Mouse (Mus musculus) mesoderm, embryonic 11.5 days (tissue): ENCODE results near the gene Tanc2.
A peak's percentile ranks its signal among the peaks of the same experiment; 100 is the strongest.

Source experiments
- DNase-seq: peaks from one replicate; pipeline ENCODE4 v3.0.0-alpha.2; 2012; ENCODE audit warnings: low read depth, low spot score

The Tanc2 gene

DNA sequence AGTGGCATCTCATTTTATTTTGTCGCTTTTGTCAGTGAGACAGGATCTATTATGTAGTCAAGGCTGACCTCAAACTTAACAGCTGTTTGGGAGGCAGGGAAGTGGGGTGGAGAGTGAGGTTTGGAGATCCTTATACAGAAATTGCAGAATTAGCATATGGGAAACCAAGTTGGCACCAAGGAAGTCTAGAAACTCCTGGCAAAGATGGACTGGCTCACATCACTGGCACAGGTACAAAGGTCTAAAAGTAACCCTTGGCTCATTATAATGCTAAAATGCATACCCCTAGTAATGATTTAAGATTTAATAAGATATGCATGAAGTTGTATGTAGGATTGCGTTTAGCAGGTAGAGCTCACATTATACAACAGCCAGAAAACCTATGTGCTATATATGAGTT is 58.2 kb downstream of the Tanc2 start:
- no peak for DNase-seq

DNA sequence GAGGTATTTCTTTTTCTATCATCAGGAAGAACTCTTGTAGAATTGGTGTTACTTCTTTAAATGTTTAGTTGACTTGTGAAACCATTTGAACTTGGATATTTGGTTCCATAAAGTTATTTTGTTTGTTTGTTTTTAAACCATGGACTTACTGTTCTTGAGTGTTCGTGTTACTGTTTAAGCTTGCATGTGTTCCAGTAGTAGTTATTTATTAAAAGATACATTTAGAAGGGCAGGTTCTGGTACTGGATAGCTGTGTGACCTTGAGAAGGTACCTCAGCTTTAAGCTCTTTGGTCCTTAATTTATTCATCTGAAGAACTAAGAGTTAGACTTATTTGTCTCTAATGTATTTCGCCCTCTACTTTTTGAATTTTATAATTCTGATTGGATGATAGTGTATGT is 64.8 kb downstream of the Tanc2 start:
- no peak for DNase-seq

DNA sequence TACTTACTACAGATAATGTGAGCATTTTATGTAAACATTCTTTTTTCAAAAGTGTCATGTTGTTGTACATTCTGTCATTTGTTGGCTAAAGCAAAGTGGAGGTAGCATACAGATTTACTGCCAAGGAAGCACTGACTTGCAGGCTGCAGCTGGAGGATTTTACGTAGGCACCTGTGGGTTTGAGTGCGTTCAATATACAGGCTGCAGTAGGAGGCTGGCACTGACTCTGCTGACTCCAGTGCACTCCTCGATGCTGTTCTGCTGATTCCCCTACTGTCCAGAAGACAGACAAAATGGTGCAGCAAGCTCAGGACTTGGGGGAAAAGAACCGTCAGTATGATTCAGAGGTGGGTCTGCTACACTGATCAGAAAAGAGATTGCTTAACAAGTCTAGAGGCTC is 65.5 kb downstream of the Tanc2 start:
- DNase-seq, result no peak

- DNase-seq, result peak; percentile 3
Observed at GRCm38 (mm10) chr11:105667879-105668278, 78.1 kb downstream of the Tanc2 start.

GRCm38 (mm10) chr11:105678996-105679395 is 89.2 kb downstream of the Tanc2 start:
- no peak for DNase-seq

GRCm38 (mm10) chr11:105684747-105685146 is 95.0 kb downstream of the Tanc2 start:
- no peak for DNase-seq

DNA sequence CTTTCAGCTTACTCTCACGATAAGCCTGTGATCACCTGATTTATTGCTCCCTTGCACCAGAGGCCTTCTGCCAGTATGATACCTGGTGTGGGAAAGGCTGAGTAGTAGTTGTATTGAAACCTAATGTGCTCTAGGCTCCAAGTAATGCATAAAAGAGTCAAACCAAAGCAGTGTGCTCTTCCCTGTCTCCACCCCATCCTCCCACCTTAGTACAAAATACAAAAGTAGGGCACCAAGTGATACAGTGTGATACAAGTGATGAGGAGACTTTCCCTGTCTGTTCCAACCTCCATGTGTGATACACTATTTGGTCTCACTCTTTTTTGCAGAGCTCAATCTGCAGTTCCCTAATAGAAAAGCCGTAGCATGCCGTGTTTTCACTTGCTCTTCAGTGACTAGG is 110.7 kb downstream of the Tanc2 start:
- no peak for DNase-seq

GRCm38 (mm10) chr11:105719660-105720059 is 129.9 kb downstream of the Tanc2 start:
- DNase-seq, result no peak

GRCm38 (mm10) chr11:105731541-105731940 is 141.8 kb downstream of the Tanc2 start:
- DNase-seq, result peak; percentile 72

DNA sequence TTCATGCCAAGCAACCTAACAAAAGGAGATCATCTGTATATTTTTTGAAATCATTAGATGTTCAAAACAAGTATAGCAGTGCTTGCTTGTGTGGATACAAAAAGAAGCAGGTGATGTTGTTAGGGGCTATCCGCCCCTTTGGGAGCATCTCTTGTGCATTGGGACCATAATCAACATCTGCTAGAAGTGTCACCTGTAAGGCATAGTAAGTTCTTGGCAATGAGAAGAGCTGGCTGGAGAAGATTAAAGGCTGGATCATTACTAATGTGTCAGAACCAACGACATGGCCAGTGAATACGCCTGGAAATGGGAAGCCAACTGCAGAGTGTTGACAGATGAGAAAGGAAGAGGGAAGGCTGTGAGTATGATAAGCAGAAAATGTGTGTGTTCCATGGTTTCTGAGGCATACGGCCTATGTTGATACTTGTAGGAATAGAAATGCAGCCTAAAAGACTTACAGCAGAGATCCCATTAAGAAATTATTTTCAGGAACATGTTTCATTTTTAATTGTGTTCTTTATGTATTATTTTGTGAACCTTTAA is 142.3 kb downstream of the Tanc2 start:
- DNase-seq, result no peak

GRCm38 (mm10) chr11:105743171-105743570 is 153.4 kb downstream of the Tanc2 start:
- DNase-seq, result no peak

DNA sequence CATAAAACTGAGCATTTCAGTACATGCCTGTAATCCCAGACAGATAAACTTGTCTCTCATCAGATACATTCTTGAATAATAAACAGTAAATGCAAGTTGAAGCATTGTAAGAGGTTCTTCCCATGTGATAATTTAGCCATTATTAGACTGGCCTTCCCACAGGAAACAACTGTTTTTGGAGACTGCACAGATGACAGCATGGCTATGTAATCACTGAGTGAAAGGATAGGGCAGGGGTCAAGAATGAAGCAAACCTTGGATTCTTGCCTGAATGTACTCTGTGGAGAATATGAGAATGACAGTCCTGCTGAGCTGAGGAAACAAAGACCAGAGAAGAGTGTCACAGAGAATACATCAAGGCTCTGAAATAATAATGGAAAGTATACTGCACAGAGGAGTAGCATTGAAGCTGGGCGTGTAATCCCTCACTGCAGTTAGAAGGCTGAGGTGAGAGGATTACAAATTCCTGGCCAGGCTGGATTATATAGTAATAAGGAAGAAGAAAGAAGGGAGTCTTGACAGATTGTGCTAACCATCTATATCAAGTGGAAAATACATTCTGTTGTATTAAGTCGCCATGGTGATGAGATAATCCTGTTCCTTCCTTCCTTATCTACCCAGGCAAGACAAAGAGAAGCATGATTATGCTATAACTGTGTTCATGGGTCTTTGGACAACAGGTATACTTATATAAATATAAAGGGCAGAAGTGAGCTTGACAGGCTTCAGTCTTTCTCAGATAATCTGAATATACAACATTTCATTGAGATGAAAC is 159.7 kb downstream of the Tanc2 start:
- no peak for DNase-seq

DNA sequence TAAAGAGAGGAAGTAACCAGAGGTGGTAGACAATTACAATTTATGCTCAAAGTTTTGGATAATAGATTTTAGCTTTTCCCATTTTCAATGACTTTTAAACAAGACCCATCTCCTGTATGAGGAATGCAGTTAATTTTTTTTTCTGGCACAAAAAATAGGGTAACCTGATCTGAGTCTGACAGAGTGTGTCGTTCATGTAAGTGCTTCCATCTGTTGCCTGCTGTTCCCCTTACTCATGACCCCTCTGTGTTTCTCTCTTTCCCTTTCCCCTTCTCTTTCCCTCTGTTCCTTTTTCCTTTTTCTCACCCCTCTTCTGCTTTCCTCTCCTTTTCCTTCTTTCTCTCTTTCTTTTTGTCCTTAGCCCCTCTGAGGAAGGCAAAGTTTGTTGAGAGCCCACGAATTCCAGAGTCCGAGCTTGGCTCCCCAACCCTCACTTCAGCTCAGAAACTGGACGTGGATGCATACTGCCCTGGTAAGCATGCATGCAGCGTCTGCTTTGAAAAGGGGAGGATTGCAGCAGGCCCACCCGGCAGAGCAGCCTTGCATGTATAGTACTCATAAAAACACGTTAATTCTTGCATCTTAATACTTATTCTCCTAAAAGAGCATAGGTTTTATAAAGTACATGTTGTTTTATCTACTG is 168.9 kb downstream of the Tanc2 start:
- DNase-seq, result peak; percentile 61

DNA sequence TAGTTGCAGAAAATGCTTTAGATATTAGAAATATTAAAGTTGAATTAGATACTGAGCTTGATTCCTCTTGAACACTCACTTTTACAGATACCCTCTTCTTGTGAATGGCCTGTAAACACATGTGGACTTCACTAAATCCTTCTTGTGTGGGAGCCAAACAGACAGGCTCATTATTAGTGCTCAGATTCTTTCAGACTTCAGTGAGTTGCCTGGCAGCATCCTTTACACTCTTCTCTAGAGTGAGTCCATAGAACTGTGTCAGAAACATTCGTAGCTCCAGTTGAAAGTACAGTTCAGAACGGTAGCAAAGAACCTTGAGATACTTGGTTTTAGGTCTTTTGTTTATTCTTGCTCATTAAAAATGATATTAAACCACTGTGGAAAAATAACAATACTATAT is 169.6 kb downstream of the Tanc2 start:
- DNase-seq, result peak; percentile 39

DNA sequence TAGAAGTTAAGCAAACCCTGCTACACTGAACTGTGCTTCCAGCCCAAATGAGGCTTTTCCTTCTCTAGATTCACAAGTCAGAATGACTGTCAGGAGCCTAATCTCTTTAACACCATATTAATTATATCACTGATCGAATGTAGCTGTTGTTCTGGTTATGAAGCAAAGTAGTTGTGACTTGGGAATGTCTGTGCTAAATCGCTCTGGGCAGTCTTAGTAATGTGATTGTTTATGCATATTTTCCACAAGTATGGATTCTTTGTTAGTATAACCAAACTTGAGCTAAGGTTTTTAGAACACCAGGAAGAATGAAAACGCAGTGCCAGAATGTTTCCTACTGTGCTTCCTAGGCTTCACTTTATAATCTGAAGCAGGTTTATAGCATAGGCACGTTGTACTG is 170.6 kb downstream of the Tanc2 start:
- no peak for DNase-seq

DNA sequence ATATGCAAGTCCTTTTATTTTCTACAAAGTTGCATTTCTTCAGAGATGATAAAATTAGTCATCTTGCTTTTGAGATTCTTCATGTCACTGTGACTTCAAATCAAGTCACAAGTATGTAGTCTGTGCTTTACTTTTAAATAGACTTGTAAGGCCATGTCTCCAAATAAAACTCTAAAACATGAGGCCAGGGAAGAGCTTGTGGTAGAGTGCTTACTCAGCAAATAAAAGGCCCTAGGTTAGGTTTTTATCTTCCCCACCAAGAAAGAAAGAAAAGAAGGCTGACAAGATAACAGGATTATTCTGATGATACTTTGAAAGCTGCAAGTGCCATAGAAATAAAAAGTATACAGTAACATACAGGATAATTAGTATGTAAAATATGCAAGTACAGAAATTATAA is 188.0 kb downstream of the Tanc2 start:
- no peak for DNase-seq

- DNase-seq, result no peak
Observed at GRCm38 (mm10) chr11:105792501-105792900, 202.7 kb downstream of the Tanc2 start.

GRCm38 (mm10) chr11:105803686-105804085 is 213.9 kb downstream of the Tanc2 start:
- no peak for DNase-seq

DNA sequence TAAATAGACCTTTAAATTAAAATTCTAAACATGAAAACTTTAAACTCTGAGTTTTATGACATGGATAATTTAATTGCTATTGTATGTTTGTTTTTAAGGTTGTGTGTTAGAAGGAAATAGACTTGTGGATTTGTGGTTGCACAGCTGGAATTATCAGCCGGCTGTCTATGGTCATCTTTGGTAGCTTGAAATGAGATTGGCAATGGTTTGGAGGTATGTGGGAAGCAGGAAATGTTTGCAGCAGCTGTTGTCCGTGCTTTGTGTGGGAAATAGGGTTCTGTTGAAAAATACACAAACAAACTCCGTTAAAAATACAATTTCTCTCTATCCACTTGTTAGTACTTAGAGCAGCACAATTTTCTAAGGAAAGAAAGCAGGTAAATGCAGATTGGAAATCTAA is 215.0 kb downstream of the Tanc2 start:
- no peak for DNase-seq

GRCm38 (mm10) chr11:105807103-105807502 is 217.3 kb downstream of the Tanc2 start:
- no peak for DNase-seq

DNA sequence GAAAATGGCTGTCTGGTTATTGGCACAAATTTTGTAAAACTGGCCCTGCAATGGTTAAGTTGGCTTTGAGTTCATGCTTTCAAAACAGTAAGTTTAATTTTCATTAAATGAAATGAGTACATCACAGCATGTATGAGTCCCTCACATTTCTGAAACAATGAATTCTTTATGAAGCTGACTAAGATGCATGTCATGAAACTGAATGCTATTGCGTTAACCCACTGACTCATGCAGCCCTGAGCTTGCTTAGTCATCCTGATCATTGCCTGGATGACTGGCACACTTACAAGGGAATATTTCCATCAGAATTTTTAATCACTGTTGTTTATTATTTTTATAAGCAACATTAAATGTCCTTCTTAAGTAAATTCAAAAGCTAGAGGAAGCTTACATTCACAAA is 233.5 kb downstream of the Tanc2 start:
- no peak for DNase-seq

- no peak for DNase-seq
Observed at GRCm38 (mm10) chr11:105823759-105824158, 234.0 kb downstream of the Tanc2 start.

DNA sequence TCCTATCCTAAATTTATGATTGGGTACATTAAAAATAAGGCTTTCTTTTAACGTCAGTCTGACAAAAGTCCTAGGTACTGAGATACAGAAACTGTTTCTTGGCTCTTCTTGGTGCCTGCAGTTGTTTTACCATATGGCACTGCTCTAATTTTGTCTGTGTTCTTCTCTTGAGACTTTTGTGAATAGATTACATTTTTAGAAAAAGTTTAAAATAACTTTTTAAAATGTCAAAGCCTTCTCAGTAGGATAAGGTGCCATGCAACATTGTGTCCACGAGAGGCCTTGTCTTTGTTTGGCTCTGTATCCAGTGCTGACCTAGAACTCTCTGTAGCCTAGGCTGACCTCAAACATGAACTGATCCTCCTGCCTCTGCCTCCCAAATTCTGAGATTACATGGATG is 238.4 kb downstream of the Tanc2 start:
- no peak for DNase-seq
